Mouse (Mus musculus): ENCODE measurements around the gene Npr3. TPM values are rescaled to one million over a fixed set of nuclear protein-coding genes. Genes with fewer than 3 reads are reported as not detected.

Gene Npr3
- polyA plus RNA-seq (2012; ENCODE audit: insufficient read depth, low replicate concordance) = not detected in 2 replicates

DNA sequence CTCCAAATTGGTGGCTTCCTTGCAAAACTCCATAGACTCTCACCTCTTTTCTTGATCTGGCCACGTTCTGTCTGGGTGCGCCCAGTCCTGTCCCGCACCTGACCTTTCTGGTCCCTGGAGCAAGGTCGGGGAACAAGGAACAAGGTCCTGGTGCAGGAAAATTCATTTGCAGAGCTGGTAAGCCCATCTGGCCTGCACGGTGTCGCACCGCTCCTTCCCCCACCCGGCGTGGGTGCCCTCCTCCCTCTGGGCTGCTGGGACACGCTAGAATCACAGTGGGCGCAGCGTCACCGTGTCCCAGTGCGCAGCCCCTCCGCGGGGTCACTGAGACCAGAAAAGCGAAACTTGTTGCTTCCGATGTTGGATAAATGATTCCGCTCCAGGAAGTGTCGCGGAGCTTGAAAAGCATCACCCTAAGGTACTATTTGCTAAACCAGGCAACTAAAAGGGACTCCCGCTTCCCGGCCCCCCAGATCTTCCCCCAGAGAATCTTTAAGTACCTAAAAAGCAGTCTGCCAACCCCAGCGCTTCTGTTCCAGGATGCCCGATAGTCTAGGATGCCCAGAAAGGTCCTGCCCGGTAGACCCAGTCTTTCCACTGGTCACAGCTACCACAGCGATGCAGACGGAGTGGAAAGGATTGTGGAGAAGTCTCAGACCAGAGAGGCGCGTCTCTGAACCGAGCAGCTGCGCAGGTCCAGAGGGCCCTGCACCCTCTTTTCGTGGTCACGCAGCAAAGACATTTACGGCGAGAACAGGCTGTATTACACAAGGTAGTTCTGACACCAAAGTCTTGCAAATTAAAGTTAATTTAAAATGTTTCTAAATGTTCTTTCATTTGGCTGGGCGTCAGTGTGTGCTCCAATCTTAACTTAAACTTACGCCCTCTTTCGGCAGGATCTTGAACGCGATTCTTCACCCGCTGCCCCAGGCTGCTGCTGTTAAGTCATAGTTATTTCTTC lies at the start of gene Npr3:
TSS of gene Npr3 (minus strand) at position 717 of the 961 bp plus-strand sequence.
- TF ChIP-seq GATA1 (IDR thresholded peaks at IDR 0.05; ENCODE audit: borderline replicate concordance, low read length) (no peak), FLI1 (IDR thresholded peaks at IDR 0.05; ENCODE audit: low read length) (no peak)
- H3K36me3 ChIP-seq (replicated peaks; ENCODE audit: low read length) = no peaks in the 10 kb centered on the region
- H3K4me3 ChIP-seq (replicated peaks) = peak within 1 kb of the TSS; percentile 92
- peaks cover 37% of the 10 kb centered on the region for H3K4me1 ChIP-seq
- H3K27me3 ChIP-seq (replicated peaks) = peaks cover 66% of the 10 kb centered on the region
- H3K9me3 ChIP-seq = no peaks in the 10 kb centered on the region; the same call in 1 of the 2 replicates

DNA sequence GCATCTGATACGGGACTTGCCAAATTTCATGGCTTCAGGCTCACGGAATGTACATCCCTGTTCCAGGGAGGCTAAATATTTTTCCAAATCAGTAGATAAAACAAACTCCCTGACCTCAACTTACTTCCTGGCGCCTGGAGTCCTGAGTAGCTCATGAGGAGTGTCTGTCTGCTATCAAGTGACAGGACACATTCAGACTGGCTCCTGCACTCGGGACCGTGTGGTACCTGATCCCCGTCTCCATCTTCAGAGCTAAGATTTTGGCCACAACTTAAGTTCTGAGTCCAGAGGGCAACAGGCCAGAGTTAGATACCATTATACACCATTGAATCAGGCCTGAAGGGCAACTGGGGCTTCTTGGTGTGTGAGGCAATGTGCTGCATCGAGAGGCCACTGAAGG lies 49.0 kb upstream of the Npr3 start:
- Histone ChIP-seq H3K4me1 (no peaks in the 10 kb centered on the region), H3K27me3 (replicated peaks) (peaks cover 12% of the 10 kb centered on the region), H3K4me3 (replicated peaks) (no peak overlapping the region), H3K9me3 (no peaks in the 10 kb centered on the region), H3K36me3 (replicated peaks; ENCODE audit: low read length) (no peaks in the 10 kb centered on the region)
- TF ChIP-seq FLI1 (IDR thresholded peaks at IDR 0.05; ENCODE audit: low read length) = no peak
- no peak for TF ChIP-seq GATA1 (IDR thresholded peaks at IDR 0.05; ENCODE audit: borderline replicate concordance, low read length)

DNA sequence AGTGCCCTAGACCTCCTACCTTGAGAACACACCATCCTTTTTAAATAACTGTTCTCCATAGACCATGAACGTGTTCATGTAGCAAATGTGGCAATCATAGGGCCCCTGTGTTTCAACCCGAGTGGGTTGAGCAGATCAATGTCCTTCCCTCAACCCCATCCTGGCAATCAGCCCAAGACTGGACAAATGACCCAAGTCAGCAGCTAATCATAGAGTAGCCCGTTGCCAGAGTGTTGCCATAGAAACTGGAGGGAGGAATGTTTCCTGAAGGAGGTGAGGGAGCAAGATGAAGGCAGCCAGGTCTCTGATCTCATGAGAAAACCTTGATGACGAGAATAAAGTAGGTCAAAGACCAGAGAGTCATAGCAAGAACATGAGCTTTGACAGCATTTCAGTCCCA lies 47.1 kb upstream of the Npr3 start:
- H3K4me3 ChIP-seq (replicated peaks) = no peak overlapping the region
- H3K4me1 ChIP-seq = no peaks in the 10 kb centered on the region
- peaks cover 10% of the 10 kb centered on the region for H3K27me3 ChIP-seq (replicated peaks)
- no peak for TF ChIP-seq FLI1 (IDR thresholded peaks at IDR 0.05; ENCODE audit: low read length)
- TF ChIP-seq GATA1 (IDR thresholded peaks at IDR 0.05; ENCODE audit: borderline replicate concordance, low read length) = no peak
- H3K36me3 ChIP-seq (replicated peaks; ENCODE audit: low read length) = no peaks in the 10 kb centered on the region
- no peaks in the 10 kb centered on the region for H3K9me3 ChIP-seq

DNA sequence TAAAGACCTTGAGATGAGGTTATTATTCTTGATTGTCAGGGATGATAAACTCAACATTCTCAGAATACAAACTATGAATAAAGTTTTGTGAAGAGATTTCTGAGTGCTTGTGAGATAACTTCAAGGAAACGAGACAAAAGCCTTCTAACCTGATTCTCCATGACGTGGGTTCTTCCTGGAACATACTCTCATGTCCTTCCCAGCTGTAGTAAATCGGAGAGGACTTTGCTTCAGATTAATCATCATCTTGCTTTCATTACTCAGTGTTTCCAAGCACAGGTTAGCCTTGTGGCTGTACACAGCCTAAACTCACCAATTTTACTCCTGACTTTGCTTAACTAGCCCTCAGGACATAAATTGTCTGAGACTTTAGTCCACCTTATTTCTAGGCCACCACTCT lies 45.1 kb upstream of the Npr3 start:
- Histone ChIP-seq H3K9me3 (no peaks in the 10 kb centered on the region; the same call in 1 of the 2 replicates), H3K4me3 (replicated peaks) (no peak overlapping the region), H3K36me3 (replicated peaks; ENCODE audit: low read length) (no peaks in the 10 kb centered on the region), H3K4me1 (no peaks in the 10 kb centered on the region), H3K27me3 (replicated peaks) (peaks cover 8% of the 10 kb centered on the region)
- no peak for TF ChIP-seq FLI1 (IDR thresholded peaks at IDR 0.05; ENCODE audit: low read length)
- no peak for TF ChIP-seq GATA1 (IDR thresholded peaks at IDR 0.05; ENCODE audit: borderline replicate concordance, low read length)

DNA sequence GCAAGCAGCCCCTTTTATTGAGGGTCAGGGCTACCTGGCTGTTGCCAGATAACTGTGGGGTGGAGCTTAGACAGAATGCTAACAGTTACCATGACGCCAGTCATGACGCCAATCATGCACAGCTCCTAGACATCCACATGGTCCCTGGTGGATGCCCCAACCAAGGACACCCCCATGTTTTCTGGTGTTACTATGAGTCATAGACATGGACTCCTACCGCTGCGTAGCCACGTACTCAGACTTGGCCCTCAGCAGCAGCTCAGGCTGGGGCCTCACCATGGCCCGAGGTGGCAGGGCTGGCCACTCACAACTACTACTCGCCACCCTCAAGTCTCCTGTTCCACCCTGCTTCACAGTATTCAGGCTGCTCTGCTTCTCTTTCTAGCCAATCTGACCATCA lies 44.1 kb upstream of the Npr3 start:
- Histone ChIP-seq H3K4me3 (replicated peaks) (no peak overlapping the region), H3K27me3 (replicated peaks) (peaks cover 6% of the 10 kb centered on the region), H3K36me3 (replicated peaks; ENCODE audit: low read length) (no peaks in the 10 kb centered on the region), H3K4me1 (no peaks in the 10 kb centered on the region), H3K9me3 (no peaks in the 10 kb centered on the region; the same call in 1 of the 2 replicates)
- TF ChIP-seq GATA1 (IDR thresholded peaks at IDR 0.05; ENCODE audit: borderline replicate concordance, low read length) = no peak
- TF ChIP-seq FLI1 (IDR thresholded peaks at IDR 0.05; ENCODE audit: low read length) = no peak

DNA sequence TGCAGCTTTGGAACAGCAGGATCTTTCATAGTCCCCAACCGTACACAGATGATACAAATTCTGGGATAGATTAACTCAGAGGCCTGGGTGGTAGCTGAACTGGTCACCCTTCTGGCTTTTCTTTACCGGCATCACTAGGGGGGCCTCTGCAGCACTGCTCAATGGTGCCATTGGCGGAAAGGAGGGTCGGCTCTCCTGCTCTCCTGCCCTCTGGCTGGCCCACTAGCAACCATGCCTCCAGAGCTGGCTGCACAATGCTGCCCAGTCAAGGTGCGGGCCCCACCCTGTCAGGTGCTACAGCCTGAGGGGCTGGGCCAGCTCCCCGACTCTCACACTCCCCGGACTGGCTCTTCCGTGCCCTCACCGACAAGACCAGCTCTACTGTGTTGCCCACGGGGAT lies 43.1 kb upstream of the Npr3 start:
- Histone ChIP-seq H3K36me3 (replicated peaks; ENCODE audit: low read length) (no peaks in the 10 kb centered on the region), H3K27me3 (replicated peaks) (peaks cover 5% of the 10 kb centered on the region), H3K4me1 (no peaks in the 10 kb centered on the region), H3K9me3 (no peaks in the 10 kb centered on the region; the same call in 1 of the 2 replicates), H3K4me3 (replicated peaks) (no peak overlapping the region)
- TF ChIP-seq GATA1 (IDR thresholded peaks at IDR 0.05; ENCODE audit: borderline replicate concordance, low read length) = no peak
- TF ChIP-seq FLI1 (IDR thresholded peaks at IDR 0.05; ENCODE audit: low read length) = no peak

DNA sequence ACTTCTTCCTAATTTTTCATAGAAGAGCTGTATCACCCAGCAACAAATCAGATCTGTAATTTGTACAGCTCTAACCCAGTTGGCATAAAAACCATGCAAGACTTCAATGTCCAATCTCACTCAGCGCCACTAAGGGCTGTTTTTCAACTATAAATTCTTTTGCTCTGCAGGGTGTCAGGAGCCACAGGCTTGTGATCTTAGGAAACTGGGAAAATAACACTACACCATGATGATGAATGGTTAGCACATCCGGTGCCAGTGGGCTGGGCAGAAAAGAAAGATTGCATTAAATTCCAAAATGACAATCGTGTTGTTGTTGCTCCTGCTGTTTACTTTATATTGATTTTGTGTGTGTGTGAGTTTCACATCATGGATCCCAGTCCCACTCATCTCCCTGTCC lies 42.4 kb upstream of the Npr3 start:
- Histone ChIP-seq H3K4me1 (no peaks in the 10 kb centered on the region), H3K4me3 (replicated peaks) (no peak overlapping the region), H3K27me3 (replicated peaks) (peaks cover 5% of the 10 kb centered on the region), H3K9me3 (no peaks in the 10 kb centered on the region; the same call in 1 of the 2 replicates), H3K36me3 (replicated peaks; ENCODE audit: low read length) (no peaks in the 10 kb centered on the region)
- TF ChIP-seq FLI1 (IDR thresholded peaks at IDR 0.05; ENCODE audit: low read length) (no peak), GATA1 (IDR thresholded peaks at IDR 0.05; ENCODE audit: borderline replicate concordance, low read length) (no peak)

DNA sequence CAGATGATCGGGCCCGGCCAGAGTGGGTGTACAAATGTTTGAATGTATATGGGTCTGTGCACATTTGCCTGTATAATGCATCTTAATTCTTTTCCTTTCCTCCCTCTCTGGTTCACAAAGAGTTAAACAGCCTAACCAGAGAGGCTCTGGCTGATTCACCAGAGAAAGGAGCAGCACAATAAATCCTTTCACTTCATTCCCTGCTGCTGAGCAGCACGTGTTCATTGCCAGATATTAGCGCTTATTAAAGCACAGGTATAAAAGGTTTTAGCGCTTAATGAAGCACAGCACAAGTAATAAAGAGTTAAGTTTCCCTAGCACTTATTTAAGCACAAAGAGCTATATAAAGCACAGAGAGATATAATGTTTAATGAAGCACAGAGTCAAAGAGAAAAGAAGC lies 33.8 kb upstream of the Npr3 start:
- H3K9me3 ChIP-seq = no peaks in the 10 kb centered on the region
- no peaks in the 10 kb centered on the region for H3K4me1 ChIP-seq
- no peaks in the 10 kb centered on the region for H3K27me3 ChIP-seq (replicated peaks)
- no peaks in the 10 kb centered on the region for H3K36me3 ChIP-seq (replicated peaks; ENCODE audit: low read length)
- TF ChIP-seq GATA1 (IDR thresholded peaks at IDR 0.05; ENCODE audit: borderline replicate concordance, low read length) (no peak), FLI1 (IDR thresholded peaks at IDR 0.05; ENCODE audit: low read length) (no peak)
- no peak overlapping the region for H3K4me3 ChIP-seq (replicated peaks)

DNA sequence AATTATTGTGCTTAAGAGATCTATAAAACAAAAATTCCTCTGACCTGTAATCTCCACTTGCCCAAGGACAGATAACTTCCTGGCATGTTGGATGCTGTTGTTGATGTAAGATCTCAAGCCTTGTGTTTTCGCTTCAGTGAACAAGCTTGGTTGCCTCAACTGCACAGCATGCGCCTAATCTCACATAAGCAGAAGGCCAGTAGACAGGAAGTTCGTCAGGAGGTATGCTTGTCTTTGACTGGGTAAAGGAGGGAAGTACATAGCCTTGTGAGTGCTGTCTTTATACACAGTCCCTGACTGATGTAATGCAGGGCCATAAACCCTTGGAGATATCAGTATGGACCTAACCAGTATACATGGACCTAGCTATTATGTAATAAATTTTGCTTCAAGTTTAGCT lies 20.7 kb upstream of the Npr3 start:
- Histone ChIP-seq H3K27me3 (replicated peaks) (peaks cover 2% of the 10 kb centered on the region), H3K9me3 (peaks cover 3% of the 10 kb centered on the region), H3K4me1 (no peaks in the 10 kb centered on the region), H3K4me3 (replicated peaks) (no peak overlapping the region), H3K36me3 (replicated peaks; ENCODE audit: low read length) (no peaks in the 10 kb centered on the region)
- TF ChIP-seq GATA1 (IDR thresholded peaks at IDR 0.05; ENCODE audit: borderline replicate concordance, low read length) = no peak
- no peak for TF ChIP-seq FLI1 (IDR thresholded peaks at IDR 0.05; ENCODE audit: low read length)

DNA sequence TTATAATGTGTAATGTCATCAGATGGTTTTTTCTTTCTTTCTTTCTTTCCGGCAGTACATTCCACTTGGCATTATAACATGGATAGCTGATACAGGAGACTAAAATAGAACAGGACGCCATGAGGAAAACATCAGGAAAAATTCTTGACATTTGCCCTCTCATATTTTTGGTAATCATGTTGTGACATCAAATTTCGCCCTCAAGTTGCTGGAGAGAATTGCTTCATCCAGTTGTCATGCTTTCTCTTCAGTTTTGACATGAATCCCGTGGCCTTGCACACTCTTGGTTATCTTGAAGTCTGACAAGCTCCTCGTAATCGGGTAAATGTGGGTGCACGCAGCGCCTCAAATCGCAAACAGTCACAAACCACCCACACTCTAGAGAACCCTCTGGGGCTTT lies 7.0 kb upstream of the Npr3 start:
- no peaks in the 10 kb centered on the region for H3K4me1 ChIP-seq
- peaks cover 4% of the 10 kb centered on the region for H3K27me3 ChIP-seq (replicated peaks)
- peaks cover 3% of the 10 kb centered on the region; the same call in 1 of the 2 replicates for H3K9me3 ChIP-seq
- no peak for TF ChIP-seq GATA1 (IDR thresholded peaks at IDR 0.05; ENCODE audit: borderline replicate concordance, low read length)
- TF ChIP-seq FLI1 (IDR thresholded peaks at IDR 0.05; ENCODE audit: low read length) = no peak
- no peak overlapping the region for H3K4me3 ChIP-seq (replicated peaks)
- no peaks in the 10 kb centered on the region for H3K36me3 ChIP-seq (replicated peaks; ENCODE audit: low read length)
